Mouse (Mus musculus) testis, adult 2 months (tissue): ENCODE measurements at regions not wholly inside any gene's neighbourhood (a gene's known extent, or its start where the extent isn't known, plus 50 kb on each side); places are given as distances from the start of the nearest gene placed in this dataset.

Experiments
- CTCF ChIP-seq: fragments of 200-500 bp; IDR thresholded peaks from 2 replicates; pipeline ENCODE4 v1.5.1; 2012; ENCODE audit warnings: low read depth, mild to moderate bottlenecking, inconsistent platforms, low read length, moderate library complexity; ENCODE audit not compliant: control insufficient read depth, insufficient read depth, insufficient replicate concordance
- POLR2A ChIP-seq: fragments of 200-500 bp; IDR thresholded peaks from 2 replicates; pipeline ENCODE4 v1.6.1; 2012; ENCODE audit warnings: low read depth, mild to moderate bottlenecking, inconsistent platforms, low read length, moderate library complexity; ENCODE audit not compliant: control insufficient read depth

- no peak for TF ChIP-seq POLR2A
- no peak for TF ChIP-seq CTCF
Observed at GRCm38 (mm10) chr5:91814417-91814762, 148.5 kb downstream of the Rchy1 start.
